Mouse (Mus musculus): ENCODE data around the gene Cd53. TPM values are rescaled to one million over a fixed set of nuclear protein-coding genes. Genes with fewer than 3 reads are reported as not detected.

The Cd53 gene
- polyA plus RNA-seq, 1 experiment: not detected

- Histone ChIP-seq H3K4me3 (ENCODE audit: insufficient read depth, low read depth, low read length) (no peak overlapping the region), H3K4me1 (ENCODE audit: control insufficient read depth, insufficient read depth, low read length) (no peaks in the 10 kb centered on the region), H3K27ac (ENCODE audit: insufficient read depth, low read depth, low read length) (no peak overlapping the region)
- TF ChIP-seq CTCF (IDR thresholded peaks at IDR 0.05; ENCODE audit: insufficient read depth, low read depth, low read length): no peak
- no peak for TF ChIP-seq POLR2A (IDR thresholded peaks at IDR 0.05; ENCODE audit: insufficient read depth, low read depth, low read length)
- 93% methylated on average over 1 of the region's 1 CpGs for WGBS
Observed at GRCm38 (mm10) chr3:106771834-106772233, 18.1 kb downstream of the Cd53 start.

GRCm38 (mm10) chr3:106755898-106756297, 34.1 kb downstream of the Cd53 start:
- no peak overlapping the region for H3K27ac ChIP-seq (ENCODE audit: insufficient read depth, low read depth, low read length)

GRCm38 (mm10) chr3:106722028-106722945, 67.7 kb downstream of the Cd53 start:
- no peaks in the 10 kb centered on the region for H3K4me1 ChIP-seq (ENCODE audit: control insufficient read depth, insufficient read depth, low read length)
- TF ChIP-seq POLR2A (IDR thresholded peaks at IDR 0.05; ENCODE audit: insufficient read depth, low read depth, low read length) (peak; percentile 37; the same call in 1 of the 2 replicates), CTCF (IDR thresholded peaks at IDR 0.05; ENCODE audit: insufficient read depth, low read depth, low read length) (no peak)
- H3K27ac ChIP-seq (ENCODE audit: insufficient read depth, low read depth, low read length): peak overlapping the region; percentile 93
- peak overlapping the region; percentile 78 for H3K4me3 ChIP-seq (ENCODE audit: insufficient read depth, low read depth, low read length)
- WGBS: under 1% methylated on average over 33 of the region's 33 CpGs

More at GRCm38 (mm10) chr3:106755898-106756297, 34.1 kb downstream of the Cd53 start:
- TF ChIP-seq POLR2A (IDR thresholded peaks at IDR 0.05; ENCODE audit: insufficient read depth, low read depth, low read length) (no peak), CTCF (IDR thresholded peaks at IDR 0.05; ENCODE audit: insufficient read depth, low read depth, low read length) (no peak)
- no peaks in the 10 kb centered on the region for H3K4me1 ChIP-seq (ENCODE audit: control insufficient read depth, insufficient read depth, low read length)
- WGBS: 78% methylated on average over 1 of the region's 1 CpGs
- no peak overlapping the region for H3K4me3 ChIP-seq (ENCODE audit: insufficient read depth, low read depth, low read length)

- no peaks in the 10 kb centered on the region for H3K4me1 ChIP-seq (ENCODE audit: control insufficient read depth, insufficient read depth, low read length)
- TF ChIP-seq CTCF (IDR thresholded peaks at IDR 0.05; ENCODE audit: insufficient read depth, low read depth, low read length) (no peak), POLR2A (IDR thresholded peaks at IDR 0.05; ENCODE audit: insufficient read depth, low read depth, low read length) (no peak)
- WGBS: under 1% methylated on average over 31 of the region's 31 CpGs
- peak overlapping the region; percentile 78 for H3K4me3 ChIP-seq (ENCODE audit: insufficient read depth, low read depth, low read length)
- peak overlapping the region; percentile 93 for H3K27ac ChIP-seq (ENCODE audit: insufficient read depth, low read depth, low read length)
Observed at GRCm38 (mm10) chr3:106721397-106722027, 68.4 kb downstream of the Cd53 start.

Other genes starting within 250 kb of the Cd53 start
- not detected in 2 replicates for gene Dram2, start 242.4 kb downstream of the Cd53 start, polyA plus RNA-seq (2012; ENCODE audit: insufficient read depth, insufficient read length, low replicate concordance, missing spikeins)
- gene Cept1, start 242.3 kb downstream of the Cd53 start, polyA plus RNA-seq (2012; ENCODE audit: insufficient read depth, insufficient read length, low replicate concordance, missing spikeins): not detected in 2 replicates
- gene Lrif1, start 105.2 kb downstream of the Cd53 start, polyA plus RNA-seq (2012; ENCODE audit: insufficient read depth, insufficient read length, low replicate concordance, missing spikeins): not detected in 2 replicates
- not detected in 2 replicates for gene Olfr266, start 36.1 kb upstream of the Cd53 start, polyA plus RNA-seq (2012; ENCODE audit: insufficient read depth, insufficient read length, low replicate concordance, missing spikeins)
- gene Kcna3, start 246.0 kb upstream of the Cd53 start, polyA plus RNA-seq (2012; ENCODE audit: insufficient read depth, insufficient read length, low replicate concordance, missing spikeins): not detected in 2 replicates